Mouse (Mus musculus) erythroid progenitor cell, adult 5-6 weeks (primary cell): Measurements from ENCODE around the gene Il6. TPM values are rescaled to one million over a fixed set of nuclear protein-coding genes. Genes with fewer than 3 reads are reported as not detected.

ENCODE experiments used
- total RNA-seq, 2 experiments: library from RNA; stranded (forward) in 1 of 2; stranded (reverse) in 1 of 2; fragments of 150-400 nt in 1 of 2; fragments of 186-747, 209-891 nt in 1 of 2; gene quantifications; 2 replicates each; pipeline versions ENCODE4 v1.2.3 to v1.2.4; 2015 to 2017; ENCODE audit warnings: low replicate concordance in 2 of 2

The Il6 gene
- total RNA-seq, 2 experiments from 2014 or later = not detected

Other genes starting within 250 kb of the Il6 start
- 145 and 220 TPM in 2 replicates for gene Tyms, start 60.5 kb downstream of the Il6 start, total RNA-seq (2015; ENCODE audit: low replicate concordance)
- 159 and 170 TPM in 2 replicates for gene Tyms, start 60.5 kb downstream of the Il6 start, total RNA-seq (2017; ENCODE audit: low replicate concordance)
- not detected in 2 replicates for gene Garem2, start 92.0 kb downstream of the Il6 start, total RNA-seq (2015; ENCODE audit: low replicate concordance)
- gene Garem2, start 92.0 kb downstream of the Il6 start, total RNA-seq (2017; ENCODE audit: low replicate concordance) = not detected in 2 replicates
- not detected in 2 replicates for gene 3110082J24Rik, start 93.0 kb downstream of the Il6 start, total RNA-seq (2015; ENCODE audit: low replicate concordance)
- not detected in 2 replicates for gene 3110082J24Rik, start 93.0 kb downstream of the Il6 start, total RNA-seq (2017; ENCODE audit: low replicate concordance)
- 40.7 and 46.1 TPM in 2 replicates for gene Hadha, start 142.0 kb downstream of the Il6 start, total RNA-seq (2015; ENCODE audit: low replicate concordance)
- gene Hadha, start 142.0 kb downstream of the Il6 start, total RNA-seq (2017; ENCODE audit: low replicate concordance) = 166 and 215 TPM in 2 replicates
- 49.9 and 56.9 TPM in 2 replicates for gene Hadhb, start 142.1 kb downstream of the Il6 start, total RNA-seq (2015; ENCODE audit: low replicate concordance)
- 34.8 and 61.0 TPM in 2 replicates for gene Hadhb, start 142.1 kb downstream of the Il6 start, total RNA-seq (2017; ENCODE audit: low replicate concordance)
- not detected in 2 replicates for gene Adgrf3, start 192.6 kb downstream of the Il6 start, total RNA-seq (2015; ENCODE audit: low replicate concordance)
- not detected in 2 replicates for gene Adgrf3, start 192.6 kb downstream of the Il6 start, total RNA-seq (2017; ENCODE audit: low replicate concordance)
- 11.3 and 18.7 TPM in 2 replicates for gene Selenoi, start 219.5 kb downstream of the Il6 start, total RNA-seq (2015; ENCODE audit: low replicate concordance)
- gene Selenoi, start 219.5 kb downstream of the Il6 start, total RNA-seq (2017; ENCODE audit: low replicate concordance) = 16.9 and 46.8 TPM in 2 replicates